Mouse (Mus musculus): ENCODE data around the gene Cdkal1. TPM values are rescaled to one million over a fixed set of nuclear protein-coding genes. Genes with fewer than 3 reads are reported as not detected.

Gene Cdkal1
- polyA plus RNA-seq, 1 experiment = 3.3 TPM

DNA sequence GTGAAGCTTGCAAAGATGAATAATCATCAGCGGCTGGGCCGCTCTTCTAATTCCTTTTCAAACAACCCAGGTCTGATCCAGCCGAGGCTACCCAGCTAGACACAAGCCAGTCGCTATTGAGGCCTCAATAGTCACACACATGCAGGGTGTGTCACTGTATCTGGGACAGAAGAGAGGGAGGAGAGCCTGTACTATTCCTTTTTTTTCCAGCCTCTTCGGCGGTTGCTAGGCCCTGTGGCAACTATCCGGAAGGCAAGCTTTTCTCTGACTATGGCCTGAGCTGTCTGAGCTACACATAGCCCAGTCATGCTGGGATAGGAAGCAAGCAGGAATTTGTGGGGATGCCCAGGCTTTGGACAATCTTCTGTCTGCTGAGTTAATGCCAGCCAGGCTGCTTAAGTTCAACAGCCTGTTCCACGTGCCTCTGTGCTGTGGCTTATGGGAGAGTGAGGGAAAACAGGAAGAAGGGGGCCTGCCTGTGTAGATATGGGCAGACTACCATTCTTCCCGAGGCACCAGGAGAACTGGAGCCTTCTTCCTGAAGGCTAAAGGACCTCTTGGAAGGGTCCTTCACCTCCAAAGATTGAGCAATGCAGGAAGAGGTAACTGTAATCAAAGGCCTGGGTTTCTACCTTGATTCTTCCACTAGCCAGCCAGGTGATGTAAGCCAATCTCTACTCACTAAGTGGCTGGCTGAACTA lies 658.5 kb downstream of the Cdkal1 start:
- H3K27me3 ChIP-seq (ENCODE audit: control insufficient read depth, insufficient read depth, low read length) = no peaks in the 10 kb centered on the region
- no peak overlapping the region for H3K27ac ChIP-seq (ENCODE audit: control insufficient read depth, insufficient read depth, low read length)
- 83% methylated on average over 9 of the region's 9 CpGs for WGBS
- H3K4me3 ChIP-seq (ENCODE audit: control insufficient read depth, insufficient read depth, low read length) = no peak overlapping the region
- H3K4me1 ChIP-seq (replicated peaks; ENCODE audit: control insufficient read depth, insufficient read depth, low read length) = peaks cover 3% of the 10 kb centered on the region
- no peak for TF ChIP-seq CTCF (IDR thresholded peaks at IDR 0.05; ENCODE audit: borderline replicate concordance, control insufficient read depth, extremely low read depth, insufficient read depth, low read length, poor library complexity)
- no peak for TF ChIP-seq POLR2A (IDR thresholded peaks at IDR 0.05; ENCODE audit: control insufficient read depth, extremely low read depth, insufficient read depth, low read length, poor library complexity)
- no peak for DNase-seq
- H3K36me3 ChIP-seq (ENCODE audit: control insufficient read depth, insufficient read depth, low read length) = no peaks in the 10 kb centered on the region

DNA sequence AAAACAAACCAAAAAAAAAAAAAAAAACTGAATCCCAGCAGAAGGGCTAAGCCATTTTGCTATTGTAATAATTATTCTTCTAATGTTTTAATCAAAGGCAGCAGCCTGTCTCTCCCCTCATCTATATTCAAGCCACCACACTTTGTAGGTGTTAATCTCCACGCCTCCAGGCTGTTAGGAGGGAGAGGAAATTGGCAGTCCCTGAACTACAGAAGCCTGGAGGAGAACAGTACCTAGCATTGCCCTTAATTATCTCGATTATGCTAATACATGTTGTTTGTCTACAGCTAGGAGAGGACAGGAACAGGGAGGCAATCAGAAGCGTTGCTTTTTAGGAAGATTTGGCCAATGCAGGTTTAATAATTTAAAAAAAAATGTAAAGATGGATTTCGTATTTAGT lies 659.8 kb downstream of the Cdkal1 start:
- no peaks in the 10 kb centered on the region for H3K36me3 ChIP-seq (ENCODE audit: control insufficient read depth, insufficient read depth, low read length)
- no peak overlapping the region for H3K27ac ChIP-seq (ENCODE audit: control insufficient read depth, insufficient read depth, low read length)
- DNase-seq = no peak
- WGBS = 83% methylated on average over 4 of the region's 4 CpGs
- no peak for TF ChIP-seq POLR2A (IDR thresholded peaks at IDR 0.05; ENCODE audit: control insufficient read depth, extremely low read depth, insufficient read depth, low read length, poor library complexity)
- TF ChIP-seq CTCF (IDR thresholded peaks at IDR 0.05; ENCODE audit: borderline replicate concordance, control insufficient read depth, extremely low read depth, insufficient read depth, low read length, poor library complexity) = no peak
- peaks cover 3% of the 10 kb centered on the region for H3K4me1 ChIP-seq (replicated peaks; ENCODE audit: control insufficient read depth, insufficient read depth, low read length)
- H3K27me3 ChIP-seq (ENCODE audit: control insufficient read depth, insufficient read depth, low read length) = no peaks in the 10 kb centered on the region
- H3K4me3 ChIP-seq (ENCODE audit: control insufficient read depth, insufficient read depth, low read length) = no peak overlapping the region

- no peaks in the 10 kb centered on the region for H3K36me3 ChIP-seq (ENCODE audit: control insufficient read depth, insufficient read depth, low read length)
- TF ChIP-seq CTCF (IDR thresholded peaks at IDR 0.05; ENCODE audit: borderline replicate concordance, control insufficient read depth, extremely low read depth, insufficient read depth, low read length, poor library complexity) (no peak), POLR2A (IDR thresholded peaks at IDR 0.05; ENCODE audit: control insufficient read depth, extremely low read depth, insufficient read depth, low read length, poor library complexity) (no peak)
- WGBS = 96% methylated on average over 4 of the region's 4 CpGs
These were observed 660.5 kb downstream of the Cdkal1 start for GRCm38 (mm10) chr13:29194946-29195345.

GRCm38 (mm10) chr13:29192697-29193096 lies 662.8 kb downstream of the Cdkal1 start:
- Histone ChIP-seq H3K4me1 (replicated peaks; ENCODE audit: control insufficient read depth, insufficient read depth, low read length) (no peaks in the 10 kb centered on the region), H3K27ac (ENCODE audit: control insufficient read depth, insufficient read depth, low read length) (no peak overlapping the region), H3K4me3 (ENCODE audit: control insufficient read depth, insufficient read depth, low read length) (no peak overlapping the region), H3K36me3 (ENCODE audit: control insufficient read depth, insufficient read depth, low read length) (no peaks in the 10 kb centered on the region), H3K27me3 (ENCODE audit: control insufficient read depth, insufficient read depth, low read length) (no peaks in the 10 kb centered on the region)
- WGBS = 96% methylated on average over 3 of the region's 3 CpGs
- no peak for TF ChIP-seq CTCF (IDR thresholded peaks at IDR 0.05; ENCODE audit: borderline replicate concordance, control insufficient read depth, extremely low read depth, insufficient read depth, low read length, poor library complexity)
- no peak for TF ChIP-seq POLR2A (IDR thresholded peaks at IDR 0.05; ENCODE audit: control insufficient read depth, extremely low read depth, insufficient read depth, low read length, poor library complexity)
- DNase-seq = no peak

More at GRCm38 (mm10) chr13:29194946-29195345, 660.5 kb downstream of the Cdkal1 start:
- peaks cover 3% of the 10 kb centered on the region for H3K4me1 ChIP-seq (replicated peaks; ENCODE audit: control insufficient read depth, insufficient read depth, low read length)
- no peaks in the 10 kb centered on the region for H3K27me3 ChIP-seq (ENCODE audit: control insufficient read depth, insufficient read depth, low read length)
- H3K4me3 ChIP-seq (ENCODE audit: control insufficient read depth, insufficient read depth, low read length) = no peak overlapping the region
- DNase-seq = no peak
- no peak overlapping the region for H3K27ac ChIP-seq (ENCODE audit: control insufficient read depth, insufficient read depth, low read length)

DNA sequence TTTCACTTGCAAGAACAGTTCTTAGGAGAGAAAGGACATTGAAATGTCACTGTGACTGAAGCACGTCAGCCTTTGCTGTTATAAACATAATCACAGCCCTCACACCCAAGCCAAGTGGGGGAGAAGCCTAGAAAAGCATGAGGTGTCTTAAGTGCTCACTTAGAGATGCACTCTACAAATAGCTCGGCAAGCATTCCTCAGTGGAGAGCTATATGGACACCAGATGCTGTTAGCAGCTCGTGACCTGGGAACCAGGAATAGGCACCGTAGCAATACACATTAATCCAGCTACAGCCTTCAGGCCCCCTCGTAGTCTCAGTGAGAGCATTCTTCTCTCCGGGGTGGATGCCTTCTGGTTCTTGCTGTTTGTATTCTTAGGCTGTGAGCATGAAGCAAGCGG lies 664.9 kb downstream of the Cdkal1 start:
- no peak for DNase-seq
- Histone ChIP-seq H3K36me3 (ENCODE audit: control insufficient read depth, insufficient read depth, low read length) (no peaks in the 10 kb centered on the region), H3K4me1 (replicated peaks; ENCODE audit: control insufficient read depth, insufficient read depth, low read length) (no peaks in the 10 kb centered on the region), H3K27me3 (ENCODE audit: control insufficient read depth, insufficient read depth, low read length) (no peaks in the 10 kb centered on the region), H3K4me3 (ENCODE audit: control insufficient read depth, insufficient read depth, low read length) (no peak overlapping the region), H3K27ac (ENCODE audit: control insufficient read depth, insufficient read depth, low read length) (no peak overlapping the region)
- 97% methylated on average over 7 of the region's 7 CpGs for WGBS
- TF ChIP-seq POLR2A (IDR thresholded peaks at IDR 0.05; ENCODE audit: control insufficient read depth, extremely low read depth, insufficient read depth, low read length, poor library complexity) (no peak), CTCF (IDR thresholded peaks at IDR 0.05; ENCODE audit: borderline replicate concordance, control insufficient read depth, extremely low read depth, insufficient read depth, low read length, poor library complexity) (no peak)

GRCm38 (mm10) chr13:29186748-29187147 lies 668.7 kb downstream of the Cdkal1 start:
- no peak for TF ChIP-seq POLR2A (IDR thresholded peaks at IDR 0.05; ENCODE audit: control insufficient read depth, extremely low read depth, insufficient read depth, low read length, poor library complexity)
- TF ChIP-seq CTCF (IDR thresholded peaks at IDR 0.05; ENCODE audit: borderline replicate concordance, control insufficient read depth, extremely low read depth, insufficient read depth, low read length, poor library complexity) = no peak
- Histone ChIP-seq H3K4me1 (replicated peaks; ENCODE audit: control insufficient read depth, insufficient read depth, low read length) (no peaks in the 10 kb centered on the region), H3K27ac (ENCODE audit: control insufficient read depth, insufficient read depth, low read length) (no peak overlapping the region), H3K36me3 (ENCODE audit: control insufficient read depth, insufficient read depth, low read length) (no peaks in the 10 kb centered on the region), H3K27me3 (ENCODE audit: control insufficient read depth, insufficient read depth, low read length) (no peaks in the 10 kb centered on the region), H3K4me3 (ENCODE audit: control insufficient read depth, insufficient read depth, low read length) (no peak overlapping the region)
- DNase-seq = no peak
- 97% methylated on average over 5 of the region's 5 CpGs for WGBS

Data from thymus, adult 2 months (tissue).